Comparison of ENCODE assay signal across 11 mouse cellular contexts in the genomic region with DNA sequence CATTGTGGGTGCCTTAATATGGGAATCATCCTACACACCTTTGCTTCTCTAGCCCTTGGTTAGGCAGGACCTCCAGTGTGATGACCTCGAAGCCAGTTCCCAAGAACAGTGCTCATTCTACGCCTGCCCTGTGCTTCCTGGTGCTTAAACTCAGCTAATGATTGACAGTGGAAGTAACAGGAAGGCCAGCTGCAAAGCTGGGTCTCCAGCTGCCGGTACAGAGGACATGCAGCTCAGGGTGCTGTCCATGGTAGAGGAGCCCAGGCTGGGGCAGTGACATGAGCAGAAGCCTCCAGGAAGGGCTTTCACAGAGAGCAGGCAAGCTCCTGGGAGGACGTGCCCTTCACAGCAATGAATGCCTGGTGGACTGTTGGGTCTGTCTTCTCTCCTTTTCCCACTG.
DNase-seq lines count a peak whose midpoint lies in the region; ATAC-seq and TF ChIP-seq lines count a peak whose summit lies in the region.
"Had no signal": no experiment of that assay in that cellular context is flagged by ENCODE, and none has a peak within 500 bp of the region (broad histone marks: within the 10 kb centered on the region; RNA-seq: fewer than 3 reads in every experiment).

No protein-coding gene starts in this region.

- no peaks in the 10 kb centered on the region for H3K27me3 ChIP-seq in neural tube, embryonic 11.5 days (ENCODE audit: control insufficient read depth, insufficient read depth, low read length)
- no peaks in the 10 kb centered on the region for H3K27me3 ChIP-seq in kidney, postnatal 0 days (ENCODE audit: insufficient read depth, low read length)

- H3K27ac ChIP-seq in neural tube, embryonic 11.5 days (ENCODE audit: low read depth, low read length), result no peak overlapping the region
- H3K27ac ChIP-seq in kidney, postnatal 0 days, result no peak overlapping the region

- DNase-seq in adrenal gland, postnatal 36 days, result peak; percentile 5 to 12
- DNase-seq in adrenal gland, adult 2 months, result no peak
- peak; percentile 50 for DNase-seq in neural tube, embryonic 11.5 days (ENCODE audit: low spot score)
- no peak for DNase-seq in neural tube, embryonic 10.5 days (ENCODE audit: extremely low spot score, low spot score)
- peak; percentile 72 for DNase-seq in kidney, postnatal 0 days (ENCODE audit: low spot score)
- peak; percentile 16 for DNase-seq in testis, postnatal 14 days (ENCODE audit: low spot score)
- no peak for DNase-seq in c-Kit-positive CD71-positive TER-119-positive erythroid progenitor cells, embryonic 14.5 days (ENCODE audit: low spot score)
- DNase-seq in layer of hippocampus, adult 9-10 months (ENCODE audit: low spot score), result no peak
- DNase-seq: B cell, adult 2 months; cerebellum, adult 9-11 months had no signal

- no peak overlapping the region for H3K9ac ChIP-seq in neural tube, embryonic 11.5 days (ENCODE audit: low read length)
- H3K9ac ChIP-seq in kidney, postnatal 0 days (ENCODE audit: low read depth, low read length), result no peak overlapping the region

- no peaks in the 10 kb centered on the region for H3K4me1 ChIP-seq in neural tube, embryonic 11.5 days (ENCODE audit: control insufficient read depth, insufficient read depth, low read length)
- H3K4me1 ChIP-seq in kidney, postnatal 0 days (replicated peaks; ENCODE audit: insufficient read depth, low read length), result no peaks in the 10 kb centered on the region

- no peak overlapping the region for H3K4me3 ChIP-seq in neural tube, embryonic 11.5 days (ENCODE audit: low read depth, low read length)
- no peak overlapping the region for H3K4me3 ChIP-seq in kidney, postnatal 0 days (replicated peaks; ENCODE audit: low read depth, low read length)

- no peaks in the 10 kb centered on the region for H3K9me3 ChIP-seq in neural tube, embryonic 11.5 days (ENCODE audit: control insufficient read depth, low read length)
- no peaks in the 10 kb centered on the region for H3K9me3 ChIP-seq in kidney, postnatal 0 days (replicated peaks; ENCODE audit: low read length)

- no peak for ATAC-seq in neural tube, embryonic 11.5 days (ENCODE audit: insufficient read depth, low FRiP score, low TSS enrichment)
- ATAC-seq in kidney, postnatal 0 days (replicated peaks; ENCODE audit: low FRiP score, low read depth), result peak; percentile 52; the same call in 1 of the 2 replicates
- ATAC-seq: activated CD4-positive, CD25-positive, alpha-beta regulatory T cell, adult 4 months had no signal

- no peak for TF ChIP-seq CTCF in kidney, postnatal 0 days (IDR thresholded peaks at IDR 0.05; ENCODE audit: low read depth)

- H3K4me2 ChIP-seq in neural tube, embryonic 11.5 days (ENCODE audit: low read depth), result no peak overlapping the region
- H3K4me2 ChIP-seq in kidney, postnatal 0 days (ENCODE audit: low read length), result no peak overlapping the region

- no peaks in the 10 kb centered on the region for H3K36me3 ChIP-seq in neural tube, embryonic 11.5 days (ENCODE audit: control insufficient read depth, insufficient read depth, low read length)
- no peaks in the 10 kb centered on the region for H3K36me3 ChIP-seq in kidney, postnatal 0 days (ENCODE audit: insufficient read depth, low read length)

- WGBS in neural tube, embryonic 11.5 days, result 37% methylated on average over 4 of the region's 4 CpGs
- WGBS in kidney, postnatal 0 days, result 18% methylated on average over 4 of the region's 4 CpGs

Comparison
In these comparisons a context has a peak if more than half of its experiments do, and no peak if none do; other contexts are left out.
1. DNase-seq: peak in adrenal gland, postnatal 36 days (2 of 2), neural tube, embryonic 11.5 days (single experiment), kidney, postnatal 0 days (single experiment) and testis, postnatal 14 days (single experiment); none in adrenal gland, adult 2 months (single experiment), neural tube, embryonic 10.5 days (single experiment), c-Kit-positive CD71-positive TER-119-positive erythroid progenitor cells, embryonic 14.5 days (single experiment) and layer of hippocampus, adult 9-10 months (single experiment).